Mouse (Mus musculus): ENCODE data around the gene Ifnab. TPM values are rescaled to one million over a fixed set of nuclear protein-coding genes. Genes with fewer than 3 reads are reported as not detected.

Gene Ifnab
- polyA plus RNA-seq, 1 experiment from 2014 or later = not detected

DNA sequence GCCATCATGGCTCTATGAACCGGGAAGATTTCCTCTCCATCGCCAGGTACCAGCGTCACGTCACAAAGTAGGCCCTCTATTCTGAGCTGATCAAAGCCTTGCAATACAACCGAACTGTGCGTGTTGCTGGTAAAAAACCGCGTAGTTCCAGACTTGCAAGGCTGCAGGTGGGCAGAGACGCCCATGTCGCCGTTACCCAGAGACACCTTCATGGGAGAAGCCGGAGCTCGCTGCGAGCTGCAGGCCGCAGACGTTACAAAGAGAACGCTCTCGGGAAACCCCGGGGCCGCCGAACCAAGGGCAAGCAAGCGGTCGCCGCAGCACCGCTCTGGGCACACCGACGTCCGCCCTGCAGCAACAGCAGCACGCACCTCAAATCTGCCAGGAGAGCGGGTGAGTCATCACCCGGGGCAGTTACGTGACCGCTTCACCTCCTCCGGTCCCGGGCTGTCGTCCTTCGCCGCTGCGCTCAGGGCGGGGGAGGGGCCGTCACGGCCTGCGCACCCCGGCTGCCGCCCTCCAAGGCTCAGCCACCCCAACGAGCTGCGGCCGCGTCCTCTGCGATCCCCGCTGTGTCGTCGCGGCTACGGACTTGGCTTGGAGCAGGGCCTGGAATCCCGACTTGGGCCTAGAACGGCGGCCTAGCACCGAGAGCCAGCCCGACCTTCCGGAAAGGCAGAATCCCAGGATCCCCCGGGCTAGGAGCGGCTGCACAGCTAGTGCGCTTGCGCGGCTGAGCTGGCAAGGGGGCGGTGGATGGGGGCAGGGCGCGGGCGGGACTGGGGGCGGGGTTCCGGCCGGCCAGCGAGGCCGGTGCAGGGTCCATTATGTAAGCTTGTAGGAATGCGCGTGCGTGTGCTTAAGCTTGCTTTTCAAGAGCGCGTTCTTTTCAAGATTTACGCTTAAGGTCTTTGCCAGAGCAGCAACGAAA, 30.9 kb upstream of the Ifnab start, which contains the start of the genes Gm26566 and Klhl9:
TSS of gene Gm26566 (plus strand) at position 15 of the 931 bp plus-strand sequence.
TSS of gene Klhl9 (minus strand) at position 675 of the 931 bp plus-strand sequence.
- peak within 1 kb of the TSS; percentile 90 for H3K9ac ChIP-seq (replicated peaks; ENCODE audit: low read depth)
- H3K27me3 ChIP-seq (replicated peaks; ENCODE audit: insufficient read depth, low read length) = no peaks in the 10 kb centered on the region
- ATAC-seq = peak; percentile 97
- H3K36me3 ChIP-seq (ENCODE audit: insufficient read depth, low read length) = no peaks in the 10 kb centered on the region
- H3K4me1 ChIP-seq (ENCODE audit: insufficient read depth, low read depth, low read length) = peaks cover 23% of the 10 kb centered on the region; the same call in 1 of the 2 replicates
- H3K4me3 ChIP-seq (ENCODE audit: low read depth, low read length) = peak within 1 kb of the TSS; percentile 88
- peak within 1 kb of the TSS; percentile 69 for H3K4me2 ChIP-seq (replicated peaks; ENCODE audit: low read depth, low read length)
- H3K9me3 ChIP-seq (ENCODE audit: low read length) = no peaks in the 10 kb centered on the region
- 2% methylated on average over 79 of the region's 82 CpGs for WGBS
- peak; percentile 98 for DNase-seq (ENCODE audit: low spot score)
- peak within 1 kb of the TSS; percentile 99 for H3K27ac ChIP-seq (ENCODE audit: low read length)
- TF ChIP-seq CTCF (IDR thresholded peaks at IDR 0.05) (no peak), EP300 (IDR thresholded peaks at IDR 0.05) (no peak)

DNA sequence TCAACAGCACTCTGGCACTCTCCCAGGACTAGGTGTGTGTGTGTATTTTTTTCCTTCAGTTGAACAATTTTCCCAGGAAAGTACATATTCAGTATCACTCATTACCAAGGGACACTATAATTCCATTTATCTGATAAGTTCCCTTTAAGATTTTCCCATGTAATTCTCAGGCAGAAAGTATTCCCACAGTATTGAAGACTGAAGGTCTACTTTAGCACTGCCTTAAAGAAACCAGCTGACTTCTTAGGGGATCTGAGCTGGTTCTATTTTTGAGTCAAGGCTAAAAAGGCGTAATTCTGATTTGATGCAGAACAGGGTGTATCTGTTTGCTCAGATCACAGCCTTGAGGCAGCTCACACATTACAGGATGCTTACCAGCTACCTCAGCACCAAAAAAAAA, 27.6 kb upstream of the Ifnab start:
- Histone ChIP-seq H3K9me3 (ENCODE audit: low read length) (no peaks in the 10 kb centered on the region), H3K27me3 (replicated peaks; ENCODE audit: insufficient read depth, low read length) (no peaks in the 10 kb centered on the region), H3K36me3 (ENCODE audit: insufficient read depth, low read length) (no peaks in the 10 kb centered on the region), H3K27ac (ENCODE audit: low read length) (no peak overlapping the region), H3K9ac (replicated peaks; ENCODE audit: low read depth) (no peak overlapping the region), H3K4me3 (ENCODE audit: low read depth, low read length) (peak overlapping the region; percentile 31), H3K4me2 (replicated peaks; ENCODE audit: low read depth, low read length) (peak overlapping the region; percentile 48), H3K4me1 (ENCODE audit: insufficient read depth, low read depth, low read length) (peaks cover 23% of the 10 kb centered on the region; the same call in 1 of the 2 replicates)
- 19% methylated on average over 1 of the region's 1 CpGs for WGBS
- ATAC-seq = no peak
- DNase-seq (ENCODE audit: low spot score) = no peak
- TF ChIP-seq EP300 (IDR thresholded peaks at IDR 0.05) (no peak), CTCF (IDR thresholded peaks at IDR 0.05) (no peak)

DNA sequence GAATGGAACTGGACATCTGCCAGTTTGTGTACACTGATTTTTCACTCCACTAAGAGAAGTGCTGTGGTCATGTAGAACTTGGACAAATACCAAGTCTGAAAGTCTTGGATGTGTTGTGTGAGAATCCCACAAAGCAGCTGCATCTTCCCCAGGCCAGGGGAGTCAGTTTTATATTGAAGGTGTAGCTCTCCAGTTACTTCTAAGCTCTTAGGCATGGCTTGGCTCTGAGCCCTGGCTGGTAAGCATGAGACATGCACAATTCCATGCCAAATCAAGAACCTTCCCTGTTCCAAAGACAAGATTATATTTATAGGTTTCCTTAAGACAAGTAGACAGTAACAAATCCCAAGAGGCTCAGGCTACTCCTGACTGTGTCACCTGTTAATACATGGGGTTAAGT, 23.9 kb upstream of the Ifnab start:
- Histone ChIP-seq H3K27ac (ENCODE audit: low read length) (no peak overlapping the region), H3K4me3 (ENCODE audit: low read depth, low read length) (no peak overlapping the region), H3K4me2 (replicated peaks; ENCODE audit: low read depth, low read length) (no peak overlapping the region), H3K9me3 (ENCODE audit: low read length) (no peaks in the 10 kb centered on the region), H3K36me3 (ENCODE audit: insufficient read depth, low read length) (no peaks in the 10 kb centered on the region), H3K4me1 (ENCODE audit: insufficient read depth, low read depth, low read length) (peaks cover 9% of the 10 kb centered on the region; the same call in 1 of the 2 replicates), H3K9ac (replicated peaks; ENCODE audit: low read depth) (no peak overlapping the region), H3K27me3 (replicated peaks; ENCODE audit: insufficient read depth, low read length) (no peaks in the 10 kb centered on the region)
- DNase-seq (ENCODE audit: low spot score) (no peak), ATAC-seq (no peak)
- TF ChIP-seq CTCF (IDR thresholded peaks at IDR 0.05) (no peak), EP300 (IDR thresholded peaks at IDR 0.05) (no peak)

DNA sequence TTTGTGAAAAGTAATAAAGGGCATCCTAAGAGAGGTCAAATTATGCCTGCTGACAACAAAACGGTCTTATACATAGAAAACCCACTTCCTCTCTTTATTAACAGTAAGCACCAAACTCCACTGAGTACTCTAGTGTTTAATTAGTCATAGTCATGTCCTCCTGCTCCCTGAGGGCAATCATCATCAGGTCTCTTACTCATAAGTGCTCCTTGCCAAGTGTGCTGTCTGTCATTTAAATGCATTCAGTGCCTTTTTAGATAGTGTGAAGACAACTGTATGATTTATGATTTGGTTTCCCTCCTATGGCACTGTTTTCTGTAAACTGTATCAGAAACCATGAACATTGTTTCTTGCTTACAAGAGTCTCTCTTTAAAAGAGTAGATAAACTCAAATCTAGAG, 23.1 kb upstream of the Ifnab start:
- no peaks in the 10 kb centered on the region for H3K9me3 ChIP-seq (ENCODE audit: low read length)
- ATAC-seq = no peak
- no peak for TF ChIP-seq CTCF (IDR thresholded peaks at IDR 0.05)
- no peak for TF ChIP-seq EP300 (IDR thresholded peaks at IDR 0.05)
- no peak overlapping the region for H3K4me3 ChIP-seq (ENCODE audit: low read depth, low read length)
- H3K27me3 ChIP-seq (replicated peaks; ENCODE audit: insufficient read depth, low read length) = no peaks in the 10 kb centered on the region
- H3K36me3 ChIP-seq (ENCODE audit: insufficient read depth, low read length) = no peaks in the 10 kb centered on the region
- WGBS = 46% methylated on average over 1 of the region's 1 CpGs
- no peak overlapping the region for H3K27ac ChIP-seq (ENCODE audit: low read length)
- DNase-seq (ENCODE audit: low spot score) = no peak
- H3K4me1 ChIP-seq (ENCODE audit: insufficient read depth, low read depth, low read length) = peaks cover 8% of the 10 kb centered on the region; the same call in 1 of the 2 replicates
- H3K4me2 ChIP-seq (replicated peaks; ENCODE audit: low read depth, low read length) = no peak overlapping the region
- no peak overlapping the region for H3K9ac ChIP-seq (replicated peaks; ENCODE audit: low read depth)

DNA sequence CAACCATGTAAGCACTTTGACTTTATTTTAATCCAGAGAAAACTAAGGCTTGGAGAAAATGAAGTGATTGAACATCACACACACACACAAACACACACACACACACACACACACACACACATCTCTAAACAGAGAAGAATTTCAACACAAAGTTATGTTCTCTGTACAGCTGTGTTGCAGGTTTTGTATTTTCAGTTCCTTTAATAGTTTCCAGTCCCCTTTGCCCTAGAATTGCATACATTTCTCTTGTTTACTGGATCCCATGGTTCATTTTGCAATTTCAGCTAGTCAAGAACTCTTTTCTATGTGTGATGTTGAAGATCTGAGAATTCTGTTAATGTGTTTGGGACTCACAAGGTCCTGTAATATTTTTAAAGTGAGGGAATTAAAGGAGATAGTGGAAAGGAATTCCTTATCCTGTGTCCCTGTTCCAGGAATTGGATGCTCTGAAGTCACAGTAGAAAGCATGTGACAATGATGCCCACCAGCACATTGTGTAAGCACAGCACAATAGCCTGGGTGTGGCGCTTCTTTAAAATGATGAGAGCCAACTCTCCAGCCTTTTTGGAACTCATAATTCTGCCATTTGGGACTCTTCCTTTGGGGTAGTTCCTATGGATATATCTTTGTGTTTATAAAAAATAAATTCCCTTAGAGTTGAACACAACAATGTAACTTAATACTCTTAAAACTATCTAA, 16.1 kb upstream of the Ifnab start:
- no peak overlapping the region for H3K4me3 ChIP-seq (ENCODE audit: low read depth, low read length)
- 0 out of 2 replicates have a peak overlapping the region, but pooled peaks have one; percentile 34 for H3K27ac ChIP-seq (ENCODE audit: low read length)
- ATAC-seq (peak; percentile 74), DNase-seq (ENCODE audit: low spot score) (peak; percentile 73)
- H3K27me3 ChIP-seq (replicated peaks; ENCODE audit: insufficient read depth, low read length) = no peaks in the 10 kb centered on the region
- no peak overlapping the region for H3K9ac ChIP-seq (replicated peaks; ENCODE audit: low read depth)
- H3K4me2 ChIP-seq (replicated peaks; ENCODE audit: low read depth, low read length) = no peak overlapping the region
- H3K4me1 ChIP-seq (ENCODE audit: insufficient read depth, low read depth, low read length) = no peaks in the 10 kb centered on the region
- H3K9me3 ChIP-seq (ENCODE audit: low read length) = no peaks in the 10 kb centered on the region
- WGBS = 78% methylated on average over 1 of the region's 1 CpGs
- no peak for TF ChIP-seq CTCF (IDR thresholded peaks at IDR 0.05)
- peak; percentile 45; the same call in 1 of the 2 replicates for TF ChIP-seq EP300 (IDR thresholded peaks at IDR 0.05)
- no peaks in the 10 kb centered on the region for H3K36me3 ChIP-seq (ENCODE audit: insufficient read depth, low read length)

DNA sequence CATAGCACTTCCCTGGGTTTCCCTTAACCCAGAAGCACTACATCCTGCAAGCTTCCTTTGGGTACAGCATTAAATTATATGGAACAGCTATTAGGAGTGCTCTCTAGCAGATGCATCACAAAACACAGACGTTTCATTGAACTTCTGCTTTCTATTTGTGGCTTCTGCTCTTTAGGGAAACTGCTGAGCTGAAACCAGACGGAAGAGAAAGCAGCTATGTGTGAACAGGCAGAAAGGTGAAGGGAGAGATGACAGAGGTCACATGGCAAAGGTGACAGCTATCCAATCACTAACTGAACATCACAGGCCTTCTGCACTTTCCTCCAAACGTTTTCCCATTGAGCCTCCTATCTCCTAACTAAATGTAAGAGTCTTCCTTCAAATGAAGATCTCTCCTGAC, 14.8 kb upstream of the Ifnab start:
- Histone ChIP-seq H3K4me1 (ENCODE audit: insufficient read depth, low read depth, low read length) (no peaks in the 10 kb centered on the region), H3K9ac (replicated peaks; ENCODE audit: low read depth) (no peak overlapping the region), H3K4me2 (replicated peaks; ENCODE audit: low read depth, low read length) (no peak overlapping the region), H3K36me3 (ENCODE audit: insufficient read depth, low read length) (no peaks in the 10 kb centered on the region), H3K27ac (ENCODE audit: low read length) (no peak overlapping the region), H3K27me3 (replicated peaks; ENCODE audit: insufficient read depth, low read length) (no peaks in the 10 kb centered on the region), H3K9me3 (ENCODE audit: low read length) (no peaks in the 10 kb centered on the region), H3K4me3 (ENCODE audit: low read depth, low read length) (no peak overlapping the region)
- TF ChIP-seq EP300 (IDR thresholded peaks at IDR 0.05) = no peak
- DNase-seq (ENCODE audit: low spot score) (no peak), ATAC-seq (no peak)
- WGBS = 37% methylated on average over 3 of the region's 3 CpGs

Data from lung, postnatal 0 days (tissue).